Mouse (Mus musculus) C2C12 (cell line): ENCODE measurements around the gene Pitpnm1.
A peak's percentile ranks its signal among the peaks of the same experiment; 100 is the strongest.

ENCODE experiments used
- CEBPB ChIP-seq: IDR thresholded peaks from one replicate; pipeline ENCODE4 v1.6.1; 2011; ENCODE audit warnings: low read depth, mild to moderate bottlenecking, control low read depth, moderate library complexity
- CTCF ChIP-seq: IDR thresholded peaks from one replicate; pipeline ENCODE4 v1.5.1; 2011; ENCODE audit not compliant: control insufficient read depth, insufficient read depth, insufficient read length
- MAX ChIP-seq: IDR thresholded peaks from one replicate; pipeline ENCODE4 v1.6.1; 2011; ENCODE audit warnings: mild to moderate bottlenecking, control low read depth
- MYOD1 ChIP-seq: IDR thresholded peaks from one replicate; pipeline ENCODE4 v1.6.1; 2011; ENCODE audit warnings: low read depth; ENCODE audit not compliant: control insufficient read depth, insufficient read length
- USF1 ChIP-seq: IDR thresholded peaks from one replicate; pipeline ENCODE4 v1.6.1; 2011; ENCODE audit warnings: low read depth, mild to moderate bottlenecking, control low read depth, moderate library complexity

DNA sequence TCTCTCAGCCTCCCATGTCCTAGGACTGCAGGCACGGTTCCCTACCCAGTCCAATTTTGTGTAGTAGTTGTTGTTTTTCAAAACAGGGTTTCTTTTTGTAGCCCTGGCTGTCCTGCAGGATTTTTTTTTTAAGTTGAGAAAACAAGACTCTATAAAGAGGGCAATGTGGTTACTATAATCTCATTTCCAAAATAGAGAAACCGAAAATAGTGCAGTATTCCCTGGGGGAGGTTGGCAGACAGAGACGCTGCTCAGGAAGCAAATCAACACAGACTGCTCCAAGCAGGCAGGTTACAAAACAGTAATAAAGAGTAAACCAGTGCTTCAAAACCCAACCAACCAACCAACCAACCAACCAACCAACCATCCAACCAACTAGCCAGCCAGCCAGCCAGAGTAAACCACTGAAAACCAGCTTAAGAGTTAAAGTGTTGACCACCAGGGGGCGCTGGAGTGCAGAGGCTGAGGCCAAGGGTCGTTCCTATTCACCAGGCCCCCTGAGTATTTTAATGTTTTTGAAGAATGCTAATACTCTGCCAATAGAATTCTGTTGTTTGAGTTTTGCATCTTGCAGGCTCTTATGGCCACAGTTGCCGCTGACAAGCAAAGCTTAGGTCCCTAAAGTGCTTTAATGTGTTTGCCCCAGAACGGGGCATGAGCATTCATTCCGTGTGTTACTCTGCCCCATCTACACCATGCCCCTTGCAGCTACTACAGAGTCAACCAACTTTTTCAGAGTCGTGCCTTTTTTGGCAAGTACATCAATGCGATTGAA is 47.9 kb upstream of the Pitpnm1 start:
- peak; percentile 71 for TF ChIP-seq CTCF
- no peak for TF ChIP-seq CEBPB
- TF ChIP-seq USF1 = no peak
- TF ChIP-seq MAX = no peak
- no peak for TF ChIP-seq MYOD1
